Mouse (Mus musculus): ENCODE measurements at regions not wholly inside any gene's neighbourhood (a gene's known extent, or its start where the extent isn't known, plus 50 kb on each side); places are given as distances from the start of the nearest gene placed in this dataset.

DNA sequence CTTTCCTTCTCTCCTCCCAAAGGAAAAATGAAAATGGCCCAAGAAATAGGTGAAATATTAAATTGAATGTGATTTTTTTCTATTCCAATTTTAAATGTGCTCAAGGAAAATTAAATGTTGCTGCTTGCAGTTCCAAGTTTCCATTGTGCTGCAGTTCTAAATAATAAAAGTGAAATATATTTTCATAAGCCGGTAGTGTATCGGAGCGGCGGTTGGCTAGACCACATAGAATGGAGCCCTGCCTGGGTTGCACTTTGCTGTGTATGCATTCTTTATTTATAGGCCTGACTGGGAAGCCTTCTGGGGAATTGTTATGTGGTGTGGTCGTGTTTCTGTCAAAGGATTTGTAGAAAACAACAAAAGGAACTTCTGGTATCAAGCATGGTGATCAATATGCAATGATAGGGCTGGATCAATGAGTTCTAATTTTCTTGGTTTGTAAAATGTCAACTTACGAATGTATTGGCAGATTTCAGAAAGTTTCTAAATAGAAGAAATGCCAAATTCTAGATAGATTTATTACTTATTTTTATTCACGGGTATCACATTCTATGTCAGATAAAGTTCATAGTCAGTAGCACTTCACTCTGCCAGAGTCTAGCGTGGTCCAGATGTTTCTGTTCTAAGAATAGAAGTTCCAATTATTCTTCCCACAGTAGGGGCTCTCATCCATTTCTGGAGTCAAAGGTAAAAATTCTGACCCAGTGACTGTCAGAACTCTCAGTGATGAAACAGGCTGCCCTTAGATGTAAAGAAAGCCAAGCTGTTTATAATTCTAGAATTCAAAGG, 123.0 kb downstream of the Otol1 start:
- ATAC-seq (ENCODE audit: low read depth) = no peak
- Histone ChIP-seq H3K4me2 (ENCODE audit: low read depth, low read length) (no peak overlapping the region), H3K36me3 (ENCODE audit: control insufficient read depth, insufficient read depth, low read length) (no peaks in the 10 kb centered on the region), H3K4me3 (ENCODE audit: low read length) (no peak overlapping the region), H3K9ac (ENCODE audit: low read length) (no peak overlapping the region), H3K4me1 (replicated peaks; ENCODE audit: control insufficient read depth, insufficient read depth, low read length) (no peaks in the 10 kb centered on the region), H3K9me3 (ENCODE audit: control insufficient read depth, low read length) (no peaks in the 10 kb centered on the region), H3K27me3 (ENCODE audit: control insufficient read depth, insufficient read depth, low read depth, low read length) (no peaks in the 10 kb centered on the region), H3K27ac (ENCODE audit: low read length) (no peak overlapping the region)
- WGBS = 78% methylated on average over 8 of the region's 8 CpGs

DNA sequence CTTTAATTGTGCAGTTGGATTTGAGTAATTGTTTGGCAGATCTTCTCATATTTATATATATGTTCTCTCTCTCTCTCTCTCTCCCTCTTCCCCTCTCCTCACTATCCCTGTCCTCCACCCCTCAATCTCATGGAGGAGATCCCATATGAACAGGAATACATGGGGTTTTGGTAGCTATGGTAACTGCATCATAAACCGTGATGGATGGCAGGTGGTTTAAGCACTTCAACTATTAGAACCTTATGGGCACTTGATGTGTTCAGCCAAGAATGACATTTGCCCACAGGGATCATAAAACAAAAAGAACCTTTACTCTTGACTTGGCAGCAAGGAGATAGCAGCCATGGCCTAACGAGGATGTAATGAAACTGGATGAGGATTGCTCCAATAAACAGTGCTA, 127.5 kb downstream of the Otol1 start:
- Histone ChIP-seq H3K4me3 (ENCODE audit: low read length) (no peak overlapping the region), H3K27me3 (ENCODE audit: control insufficient read depth, insufficient read depth, low read depth, low read length) (no peaks in the 10 kb centered on the region), H3K36me3 (ENCODE audit: control insufficient read depth, insufficient read depth, low read length) (no peaks in the 10 kb centered on the region), H3K9me3 (ENCODE audit: control insufficient read depth, low read length) (no peaks in the 10 kb centered on the region), H3K4me1 (replicated peaks; ENCODE audit: control insufficient read depth, insufficient read depth, low read length) (no peaks in the 10 kb centered on the region), H3K27ac (ENCODE audit: low read length) (no peak overlapping the region), H3K9ac (ENCODE audit: low read length) (no peak overlapping the region), H3K4me2 (ENCODE audit: low read depth, low read length) (no peak overlapping the region)
- ATAC-seq (ENCODE audit: low read depth) = no peak
- 72% methylated on average over 2 of the region's 2 CpGs for WGBS

DNA sequence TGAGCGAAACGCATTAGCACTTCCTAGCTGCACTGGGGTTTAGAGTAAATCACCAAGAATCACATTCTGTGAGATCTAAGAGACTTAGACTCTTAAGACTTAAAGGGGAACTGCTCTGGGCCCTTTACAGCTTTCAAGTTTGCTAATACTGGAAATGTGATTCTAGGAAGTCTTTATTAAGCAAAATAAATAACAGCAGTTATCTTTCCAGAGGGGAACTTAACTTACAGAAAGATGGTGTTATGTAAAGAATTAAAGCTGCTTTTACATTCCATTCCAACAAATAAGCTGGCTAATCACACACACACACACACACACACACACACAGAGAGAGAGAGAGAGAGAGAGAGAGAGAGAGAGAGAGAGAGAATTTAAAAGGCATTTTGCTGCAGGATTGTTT, 131.1 kb downstream of the Otol1 start:
- H3K27ac ChIP-seq (ENCODE audit: low read length) = no peak overlapping the region
- 46% methylated on average over 2 of the region's 2 CpGs for WGBS
- H3K9ac ChIP-seq (ENCODE audit: low read length) = no peak overlapping the region
- no peak overlapping the region for H3K4me3 ChIP-seq (ENCODE audit: low read length)
- peak; percentile 61 for ATAC-seq (ENCODE audit: low read depth)
- H3K9me3 ChIP-seq (ENCODE audit: control insufficient read depth, low read length) = no peaks in the 10 kb centered on the region
- 0 out of 2 replicates have a peak overlapping the region, but pooled peaks have one; percentile 3 for H3K4me2 ChIP-seq (ENCODE audit: low read depth, low read length)
- H3K4me1 ChIP-seq (replicated peaks; ENCODE audit: control insufficient read depth, insufficient read depth, low read length) = no peaks in the 10 kb centered on the region
- H3K27me3 ChIP-seq (ENCODE audit: control insufficient read depth, insufficient read depth, low read depth, low read length) = no peaks in the 10 kb centered on the region
- H3K36me3 ChIP-seq (ENCODE audit: control insufficient read depth, insufficient read depth, low read length) = no peaks in the 10 kb centered on the region

DNA sequence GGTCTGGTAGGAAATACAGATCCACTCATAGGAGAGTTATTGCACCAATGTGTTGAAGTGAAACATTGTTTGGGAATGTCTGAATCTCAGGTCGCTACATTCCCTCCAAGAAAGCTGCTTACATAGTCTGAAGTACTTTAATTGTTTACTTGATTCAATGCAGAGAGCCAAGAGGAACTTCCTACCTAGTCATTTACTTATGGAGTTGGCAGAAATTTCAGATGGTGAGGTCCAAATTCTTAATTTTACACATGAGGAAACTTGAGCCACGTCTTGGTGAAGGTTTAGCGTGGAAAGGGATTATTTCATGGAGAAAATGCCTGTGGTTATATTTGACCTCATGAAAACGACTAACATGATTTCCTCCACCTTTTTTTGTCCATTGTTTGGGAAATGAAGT, 131.5 kb downstream of the Otol1 start:
- Histone ChIP-seq H3K4me1 (replicated peaks; ENCODE audit: control insufficient read depth, insufficient read depth, low read length) (no peaks in the 10 kb centered on the region), H3K4me3 (ENCODE audit: low read length) (no peak overlapping the region), H3K36me3 (ENCODE audit: control insufficient read depth, insufficient read depth, low read length) (no peaks in the 10 kb centered on the region), H3K9me3 (ENCODE audit: control insufficient read depth, low read length) (no peaks in the 10 kb centered on the region), H3K9ac (ENCODE audit: low read length) (no peak overlapping the region), H3K4me2 (ENCODE audit: low read depth, low read length) (0 out of 2 replicates have a peak overlapping the region, but pooled peaks have one; percentile 3), H3K27me3 (ENCODE audit: control insufficient read depth, insufficient read depth, low read depth, low read length) (no peaks in the 10 kb centered on the region), H3K27ac (ENCODE audit: low read length) (no peak overlapping the region)
- 34% methylated on average over 4 of the region's 4 CpGs for WGBS
- peak; percentile 49; the same call in 1 of the 2 replicates for ATAC-seq (ENCODE audit: low read depth)

DNA sequence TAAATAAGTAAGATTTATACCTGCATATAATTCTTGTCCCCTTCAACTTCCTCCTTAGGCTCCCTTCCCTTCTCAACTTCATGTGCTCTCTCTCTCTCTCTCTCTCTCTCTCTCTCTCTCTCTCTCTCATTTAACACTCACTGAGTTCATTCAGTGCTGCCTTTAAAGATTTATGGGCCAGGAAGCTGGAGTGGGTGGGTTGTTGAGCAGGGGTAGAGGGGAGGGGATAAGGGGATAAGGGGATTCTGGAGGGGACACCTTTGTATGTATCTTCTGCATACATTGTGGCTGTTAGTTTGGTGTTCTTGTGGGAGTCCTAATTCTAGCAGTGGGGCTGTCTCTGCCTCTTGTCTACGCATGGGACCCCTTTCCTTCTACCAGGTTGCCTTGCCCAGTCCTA, 138.3 kb downstream of the Otol1 start:
- 91% methylated on average over 1 of the region's 1 CpGs for WGBS
- H3K9me3 ChIP-seq (ENCODE audit: control insufficient read depth, low read length) = no peaks in the 10 kb centered on the region
- no peaks in the 10 kb centered on the region for H3K27me3 ChIP-seq (ENCODE audit: control insufficient read depth, insufficient read depth, low read depth, low read length)
- no peak overlapping the region for H3K4me2 ChIP-seq (ENCODE audit: low read depth, low read length)
- H3K4me1 ChIP-seq (replicated peaks; ENCODE audit: control insufficient read depth, insufficient read depth, low read length) = no peaks in the 10 kb centered on the region
- H3K27ac ChIP-seq (ENCODE audit: low read length) = no peak overlapping the region
- H3K9ac ChIP-seq (ENCODE audit: low read length) = no peak overlapping the region
- no peak overlapping the region for H3K4me3 ChIP-seq (ENCODE audit: low read length)
- no peaks in the 10 kb centered on the region for H3K36me3 ChIP-seq (ENCODE audit: control insufficient read depth, insufficient read depth, low read length)
- ATAC-seq (ENCODE audit: low read depth) = no peak

DNA sequence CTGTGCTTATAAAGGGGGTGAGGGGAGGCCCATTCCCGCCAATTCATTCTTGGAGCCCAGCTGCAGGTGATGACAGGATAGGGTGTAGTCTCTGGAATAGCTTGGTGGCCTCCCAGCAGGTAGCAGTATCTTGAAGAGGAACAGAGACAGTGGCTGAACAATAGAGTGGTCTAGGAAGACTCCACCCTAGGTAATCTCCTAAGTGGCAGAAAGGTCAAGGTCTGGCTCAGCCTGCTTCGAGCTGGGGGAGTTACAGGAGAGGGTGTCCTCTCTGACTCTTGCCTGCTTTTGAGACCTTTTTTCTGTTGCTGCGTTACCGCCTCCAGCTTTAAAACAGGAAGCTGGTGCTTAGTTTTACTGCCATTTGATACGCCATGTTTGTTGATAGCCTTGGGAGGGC, 143.7 kb downstream of the Otol1 start:
- Histone ChIP-seq H3K4me2 (ENCODE audit: low read depth, low read length) (no peak overlapping the region), H3K4me1 (replicated peaks; ENCODE audit: control insufficient read depth, insufficient read depth, low read length) (no peaks in the 10 kb centered on the region), H3K9ac (ENCODE audit: low read length) (no peak overlapping the region), H3K9me3 (ENCODE audit: control insufficient read depth, low read length) (no peaks in the 10 kb centered on the region), H3K27me3 (ENCODE audit: control insufficient read depth, insufficient read depth, low read depth, low read length) (no peaks in the 10 kb centered on the region), H3K36me3 (ENCODE audit: control insufficient read depth, insufficient read depth, low read length) (no peaks in the 10 kb centered on the region), H3K4me3 (ENCODE audit: low read length) (no peak overlapping the region), H3K27ac (ENCODE audit: low read length) (no peak overlapping the region)
- WGBS = 73% methylated on average over 5 of the region's 5 CpGs
- ATAC-seq (ENCODE audit: low read depth) = no peak

DNA sequence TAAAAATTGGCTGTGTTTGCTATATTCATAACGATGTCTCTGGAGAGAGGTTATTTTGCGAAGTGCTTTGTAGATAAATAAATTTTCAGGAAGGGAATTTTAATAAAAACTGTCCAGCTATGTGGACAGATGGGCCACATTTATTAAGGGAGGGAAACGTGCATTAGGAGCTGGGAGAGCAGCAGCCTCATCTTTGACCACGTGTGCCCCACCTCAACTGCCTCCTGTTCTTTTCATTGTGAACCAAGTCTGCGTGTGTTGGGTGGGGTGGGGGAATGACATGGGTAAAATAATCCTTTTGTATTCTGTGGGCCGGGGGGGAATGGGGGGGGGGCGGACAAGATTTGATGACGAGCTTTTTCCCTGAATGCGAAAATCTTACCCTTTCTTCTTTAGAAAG, 152.6 kb downstream of the Otol1 start:
- no peaks in the 10 kb centered on the region for H3K9me3 ChIP-seq (ENCODE audit: control insufficient read depth, low read length)
- no peaks in the 10 kb centered on the region for H3K36me3 ChIP-seq (ENCODE audit: control insufficient read depth, insufficient read depth, low read length)
- no peak overlapping the region for H3K9ac ChIP-seq (ENCODE audit: low read length)
- no peak overlapping the region for H3K27ac ChIP-seq (ENCODE audit: low read length)
- no peaks in the 10 kb centered on the region for H3K4me1 ChIP-seq (replicated peaks; ENCODE audit: control insufficient read depth, insufficient read depth, low read length)
- H3K27me3 ChIP-seq (ENCODE audit: control insufficient read depth, insufficient read depth, low read depth, low read length) = no peaks in the 10 kb centered on the region
- H3K4me2 ChIP-seq (ENCODE audit: low read depth, low read length) = no peak overlapping the region
- H3K4me3 ChIP-seq (ENCODE audit: low read length) = no peak overlapping the region
- 65% methylated on average over 9 of the region's 9 CpGs for WGBS
- ATAC-seq (ENCODE audit: low read depth) = no peak

DNA sequence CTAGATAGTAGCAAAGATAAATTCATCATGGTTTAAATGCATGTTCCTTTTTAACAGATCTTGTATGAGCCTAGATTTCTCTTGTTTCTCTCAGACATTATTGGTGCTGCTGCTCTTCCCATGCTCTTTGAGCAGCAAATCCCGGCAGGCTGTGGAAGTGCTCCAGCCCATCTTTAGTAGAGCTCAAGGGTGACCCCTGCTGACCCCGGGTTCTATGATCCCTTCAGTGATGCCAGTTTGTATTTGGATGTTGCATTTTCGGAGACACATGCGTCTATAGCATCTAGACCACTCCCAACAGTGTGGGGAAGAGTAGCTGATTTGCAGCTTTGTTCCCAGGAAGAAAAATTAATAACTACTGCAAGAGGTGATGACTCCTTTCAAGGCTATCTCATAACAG, 164.3 kb downstream of the Otol1 start:
- Histone ChIP-seq H3K27me3 (ENCODE audit: control insufficient read depth, insufficient read depth, low read depth, low read length) (no peaks in the 10 kb centered on the region), H3K36me3 (ENCODE audit: control insufficient read depth, insufficient read depth, low read length) (no peaks in the 10 kb centered on the region), H3K4me1 (replicated peaks; ENCODE audit: control insufficient read depth, insufficient read depth, low read length) (no peaks in the 10 kb centered on the region), H3K9ac (ENCODE audit: low read length) (no peak overlapping the region), H3K4me2 (ENCODE audit: low read depth, low read length) (no peak overlapping the region), H3K27ac (ENCODE audit: low read length) (no peak overlapping the region), H3K4me3 (ENCODE audit: low read length) (no peak overlapping the region), H3K9me3 (ENCODE audit: control insufficient read depth, low read length) (no peaks in the 10 kb centered on the region)
- 45% methylated on average over 4 of the region's 4 CpGs for WGBS
- ATAC-seq (ENCODE audit: low read depth) = no peak

DNA sequence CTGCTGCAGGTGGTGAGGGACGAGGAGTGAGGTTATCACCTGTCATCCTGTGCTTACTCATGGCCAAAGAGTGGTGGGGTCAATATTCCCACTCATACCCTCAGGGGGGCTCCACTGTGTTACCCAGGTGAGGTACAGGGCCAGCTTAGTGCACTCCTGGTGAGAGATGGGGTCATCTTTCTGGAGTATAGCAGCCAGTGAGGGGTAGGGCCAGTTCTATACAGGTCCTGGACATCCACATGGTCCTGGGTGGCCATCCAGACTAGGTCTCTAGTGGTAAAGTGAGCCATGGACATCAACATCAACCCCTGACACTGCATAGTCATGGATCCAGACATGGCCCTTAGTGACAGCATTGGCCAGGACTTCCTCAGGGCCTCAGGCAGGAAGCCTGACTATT, 169.0 kb downstream of the Otol1 start:
- Histone ChIP-seq H3K4me2 (ENCODE audit: low read depth, low read length) (no peak overlapping the region), H3K9me3 (ENCODE audit: control insufficient read depth, low read length) (no peaks in the 10 kb centered on the region), H3K4me3 (ENCODE audit: low read length) (no peak overlapping the region), H3K9ac (ENCODE audit: low read length) (no peak overlapping the region), H3K27me3 (ENCODE audit: control insufficient read depth, insufficient read depth, low read depth, low read length) (no peaks in the 10 kb centered on the region), H3K4me1 (replicated peaks; ENCODE audit: control insufficient read depth, insufficient read depth, low read length) (no peaks in the 10 kb centered on the region), H3K27ac (ENCODE audit: low read length) (no peak overlapping the region), H3K36me3 (ENCODE audit: control insufficient read depth, insufficient read depth, low read length) (no peaks in the 10 kb centered on the region)
- 70% methylated on average over 1 of the region's 1 CpGs for WGBS
- ATAC-seq (ENCODE audit: low read depth) = no peak

DNA sequence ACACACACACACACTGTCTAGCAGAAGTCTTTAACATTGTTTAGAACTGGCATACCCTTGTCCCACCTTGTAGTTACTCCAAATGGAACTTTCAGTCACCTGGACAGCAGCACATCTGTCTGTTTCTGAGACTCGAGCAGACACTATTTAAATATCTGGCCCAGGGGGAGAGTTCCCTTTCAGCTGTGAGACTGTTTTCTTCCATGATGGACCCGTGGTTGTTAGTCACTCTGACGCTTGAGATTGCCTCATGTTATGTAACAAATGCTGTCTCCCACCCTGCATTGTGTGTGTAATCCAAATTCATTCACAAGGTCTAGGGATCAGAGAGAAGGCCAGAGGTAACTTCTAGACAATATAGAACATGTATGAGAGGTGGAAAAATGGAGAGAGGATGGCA, 174.2 kb downstream of the Otol1 start:
- no peak overlapping the region for H3K4me3 ChIP-seq (ENCODE audit: low read length)
- H3K9ac ChIP-seq (ENCODE audit: low read length) = no peak overlapping the region
- WGBS = 47% methylated on average over 3 of the region's 3 CpGs
- no peaks in the 10 kb centered on the region for H3K4me1 ChIP-seq (replicated peaks; ENCODE audit: control insufficient read depth, insufficient read depth, low read length)
- H3K9me3 ChIP-seq (ENCODE audit: control insufficient read depth, low read length) = no peaks in the 10 kb centered on the region
- no peaks in the 10 kb centered on the region for H3K27me3 ChIP-seq (ENCODE audit: control insufficient read depth, insufficient read depth, low read depth, low read length)
- H3K27ac ChIP-seq (ENCODE audit: low read length) = no peak overlapping the region
- ATAC-seq (ENCODE audit: low read depth) = no peak
- no peak overlapping the region for H3K4me2 ChIP-seq (ENCODE audit: low read depth, low read length)
- no peaks in the 10 kb centered on the region for H3K36me3 ChIP-seq (ENCODE audit: control insufficient read depth, insufficient read depth, low read length)

All from lung, embryonic 16.5 days (tissue).